Mouse (Mus musculus) cortical plate, adult 2 months (tissue): ENCODE measurements around the gene Hmgn3. TPM values are rescaled to one million over a fixed set of nuclear protein-coding genes. Genes with fewer than 3 reads are reported as not detected.

ENCODE experiments used
- H3K27ac ChIP-seq: fragments of 200-500 bp; 2 replicates; pipeline ENCODE4 v1.5.1; 2012; ENCODE audit warnings: low read length, control low read depth, inconsistent platforms; ENCODE audit not compliant: insufficient read depth
- H3K4me1 ChIP-seq: fragments of 200-500 bp; 2 replicates; pipeline ENCODE4 v1.6.1; 2011; ENCODE audit warnings: low read length; ENCODE audit not compliant: control insufficient read depth, insufficient read depth
- H3K4me3 ChIP-seq: fragments of 200-500 bp; 2 replicates; pipeline ENCODE4 v1.5.1; 2011; ENCODE audit warnings: mild to moderate bottlenecking, low read length, control low read depth; ENCODE audit not compliant: insufficient read depth
- CTCF ChIP-seq: fragments of 200-500 bp; IDR thresholded peaks from 2 replicates; pipeline ENCODE4 v1.5.1; 2011; ENCODE audit warnings: mild to moderate bottlenecking, control low read depth, low read length; ENCODE audit not compliant: insufficient read depth; ENCODE audit errors: extremely low read depth
- POLR2A ChIP-seq: fragments of 200-500 bp; IDR thresholded peaks from 2 replicates; pipeline ENCODE4 v1.6.1; 2011; ENCODE audit warnings: mild to moderate bottlenecking, low read length, control low read depth; ENCODE audit not compliant: insufficient read depth; ENCODE audit errors: extremely low read depth
- polyA plus RNA-seq: library from polyadenylated mRNA; depleted of rRNA; stranded (reverse); fragments of >200 nt; gene quantifications from 2 replicates; pipeline ENCODE4 v1.2.3, GENCODE M21; 2012; rRNA removed

The Hmgn3 gene
- polyA plus RNA-seq, 1 experiment: 151 TPM

GRCm38 (mm10) chr9:83079724-83080123 is 66.8 kb downstream of the Hmgn3 start:
- TF ChIP-seq POLR2A: no peak
- TF ChIP-seq CTCF: no peak
- no peak overlapping the region for H3K4me3 ChIP-seq
- no peak overlapping the region for H3K27ac ChIP-seq

DNA sequence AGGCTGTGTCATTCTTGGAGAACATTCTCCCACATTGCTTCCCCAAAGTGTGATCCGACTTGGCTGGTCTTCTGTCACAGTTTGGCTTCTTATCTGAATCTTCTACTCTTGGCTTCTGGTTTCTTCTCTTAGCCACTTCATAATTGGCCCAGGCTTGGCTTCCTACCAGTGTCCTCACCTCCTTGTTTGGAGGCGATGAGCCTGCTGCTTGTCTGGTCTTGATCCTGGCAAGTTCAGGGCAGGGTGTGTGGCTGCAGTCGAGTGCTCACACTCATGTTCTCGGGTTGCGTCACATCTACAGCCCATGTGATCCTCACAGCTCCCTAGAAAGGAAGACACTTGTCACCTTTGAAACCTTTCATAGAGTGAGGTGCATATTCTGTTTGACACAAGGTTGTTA is 78.2 kb downstream of the Hmgn3 start:
- no peak overlapping the region for H3K4me3 ChIP-seq

More at GRCm38 (mm10) chr9:83079724-83080123, 66.8 kb downstream of the Hmgn3 start:
- no peaks in the 10 kb centered on the region for H3K4me1 ChIP-seq

DNA sequence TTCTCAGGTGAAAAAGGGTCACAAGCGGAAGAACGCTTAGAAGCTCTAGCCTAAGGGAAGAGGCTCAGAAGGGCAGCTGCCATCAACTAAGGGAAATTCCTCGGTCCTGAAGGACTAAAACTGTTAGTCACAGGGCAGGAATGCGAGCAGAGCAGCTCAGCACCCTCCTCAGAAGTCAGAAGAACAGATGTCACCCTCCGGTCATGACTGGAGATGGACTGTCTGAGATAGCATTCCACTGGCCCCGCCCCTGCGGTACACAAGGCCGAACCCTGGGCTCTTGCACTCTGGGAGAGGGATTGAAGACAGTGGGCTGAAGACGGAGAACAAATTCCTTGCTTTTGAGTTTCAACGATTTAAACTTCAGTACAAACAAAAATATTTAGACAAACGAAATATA is 85.2 kb downstream of the Hmgn3 start:
- Histone ChIP-seq H3K4me1 (no peaks in the 10 kb centered on the region), H3K27ac (no peak overlapping the region), H3K4me3 (no peak overlapping the region)
- TF ChIP-seq POLR2A: no peak

More for the DNA sequence above, 78.2 kb downstream of the Hmgn3 start:
- H3K27ac ChIP-seq: no peak overlapping the region
- H3K4me1 ChIP-seq: no peaks in the 10 kb centered on the region
- TF ChIP-seq POLR2A: no peak

Other genes with a start within 250 kb of the Hmgn3 start
- gene Phip, start 171.2 kb downstream of the Hmgn3 start, polyA plus RNA-seq: 14.8 and 15.6 TPM in 2 replicates